Mouse (Mus musculus): Measurements from ENCODE around the gene Rexo1. TPM values are rescaled to one million over a fixed set of nuclear protein-coding genes. Genes with fewer than 3 reads are reported as not detected.

The Rexo1 gene
- polyA plus RNA-seq, 1 experiment from 2014 or later = 33.9 TPM

- no peak overlapping the region for H3K27ac ChIP-seq
- WGBS = 94% methylated on average over 8 of the region's 8 CpGs
- no peak overlapping the region for H3K4me3 ChIP-seq
- no peak for ATAC-seq (replicated peaks)
- peaks cover 4% of the 10 kb centered on the region; the same call in 1 of the 2 replicates for H3K4me1 ChIP-seq
- H3K4me2 ChIP-seq = no peak overlapping the region
- H3K9me3 ChIP-seq = no peaks in the 10 kb centered on the region
- H3K36me3 ChIP-seq (replicated peaks) = peaks cover 49% of the 10 kb centered on the region
- no peaks in the 10 kb centered on the region for H3K27me3 ChIP-seq (replicated peaks)
- H3K9ac ChIP-seq = no peak overlapping the region
These were observed 15.8 kb downstream of the Rexo1 start for GRCm38 (mm10) chr10:80545590-80545989.

- H3K9me3 ChIP-seq = no peaks in the 10 kb centered on the region
- no peak overlapping the region for H3K9ac ChIP-seq
- peaks cover 7% of the 10 kb centered on the region; the same call in 1 of the 2 replicates for H3K4me1 ChIP-seq
- H3K4me3 ChIP-seq = no peak overlapping the region
- 0 out of 2 replicates have a peak, but pooled peaks cover 2% of the 10 kb centered on the region for H3K27me3 ChIP-seq (replicated peaks)
- H3K36me3 ChIP-seq (replicated peaks) = peaks cover 40% of the 10 kb centered on the region
- H3K4me2 ChIP-seq = no peak overlapping the region
- 95% methylated on average over 14 of the region's 14 CpGs for WGBS
- H3K27ac ChIP-seq = no peak overlapping the region
- no peak for ATAC-seq (replicated peaks)
These were observed 17.5 kb downstream of the Rexo1 start for GRCm38 (mm10) chr10:80543873-80544272.

- Histone ChIP-seq H3K36me3 (replicated peaks) (peaks cover 21% of the 10 kb centered on the region), H3K9ac (no peak overlapping the region), H3K27ac (no peak overlapping the region), H3K4me3 (no peak overlapping the region), H3K4me2 (no peak overlapping the region), H3K4me1 (peaks cover 4% of the 10 kb centered on the region; the same call in 1 of the 2 replicates), H3K9me3 (no peaks in the 10 kb centered on the region), H3K27me3 (replicated peaks) (peaks cover 39% of the 10 kb centered on the region)
- 54% methylated on average over 5 of the region's 5 CpGs for WGBS
- no peak for ATAC-seq (replicated peaks)
These were observed 21.9 kb downstream of the Rexo1 start for GRCm38 (mm10) chr10:80539493-80539892.

GRCm38 (mm10) chr10:80538710-80539394 lies 22.5 kb downstream of the Rexo1 start, which contains the start of gene Atp8b3:
Gene Atp8b3, minus strand, starts transcription at chr10:80539124.
- WGBS = 2% methylated on average over 30 of the region's 30 CpGs
- peaks cover 15% of the 10 kb centered on the region; the same call in 1 of the 2 replicates for H3K36me3 ChIP-seq (replicated peaks)
- no peaks in the 10 kb centered on the region for H3K9me3 ChIP-seq
- H3K4me2 ChIP-seq = peak within 1 kb of the TSS; percentile 32; the same call in 1 of the 2 replicates
- no peak within 1 kb of the TSS for H3K4me3 ChIP-seq
- no peak within 1 kb of the TSS for H3K27ac ChIP-seq
- ATAC-seq (replicated peaks) = 0 out of 2 replicates have a peak, but pooled peaks have one; percentile 56
- peaks cover 4% of the 10 kb centered on the region; the same call in 1 of the 2 replicates for H3K4me1 ChIP-seq
- H3K27me3 ChIP-seq (replicated peaks) = peaks cover 43% of the 10 kb centered on the region
- H3K9ac ChIP-seq = no peak within 1 kb of the TSS

DNA sequence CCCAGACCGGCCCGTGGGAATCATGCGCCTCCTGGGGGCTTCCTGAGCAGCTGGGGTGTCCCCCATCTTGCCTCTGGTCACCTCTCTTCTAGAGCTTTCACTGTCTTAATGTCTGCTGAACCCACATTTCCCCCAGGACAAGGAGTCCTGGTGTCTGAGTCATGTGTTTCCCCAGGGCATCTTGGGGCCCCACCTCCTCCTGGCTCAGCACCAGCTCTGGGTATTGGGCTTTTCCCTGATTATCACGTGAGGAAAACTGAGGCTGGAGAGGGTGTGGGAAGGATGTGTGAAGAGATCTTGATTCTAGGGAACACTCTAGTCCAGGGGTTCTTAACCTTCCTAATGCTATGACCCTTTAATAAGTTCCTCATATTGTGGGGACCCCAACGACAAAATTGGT lies 23.2 kb downstream of the Rexo1 start:
- Histone ChIP-seq H3K27ac (no peak overlapping the region), H3K4me3 (no peak overlapping the region), H3K36me3 (replicated peaks) (peaks cover 8% of the 10 kb centered on the region; the same call in 1 of the 2 replicates), H3K4me2 (no peak overlapping the region), H3K9ac (no peak overlapping the region), H3K4me1 (peaks cover 4% of the 10 kb centered on the region; the same call in 1 of the 2 replicates), H3K27me3 (replicated peaks) (peaks cover 43% of the 10 kb centered on the region), H3K9me3 (no peaks in the 10 kb centered on the region)
- ATAC-seq (replicated peaks) = no peak
- WGBS = 59% methylated on average over 5 of the region's 5 CpGs

DNA sequence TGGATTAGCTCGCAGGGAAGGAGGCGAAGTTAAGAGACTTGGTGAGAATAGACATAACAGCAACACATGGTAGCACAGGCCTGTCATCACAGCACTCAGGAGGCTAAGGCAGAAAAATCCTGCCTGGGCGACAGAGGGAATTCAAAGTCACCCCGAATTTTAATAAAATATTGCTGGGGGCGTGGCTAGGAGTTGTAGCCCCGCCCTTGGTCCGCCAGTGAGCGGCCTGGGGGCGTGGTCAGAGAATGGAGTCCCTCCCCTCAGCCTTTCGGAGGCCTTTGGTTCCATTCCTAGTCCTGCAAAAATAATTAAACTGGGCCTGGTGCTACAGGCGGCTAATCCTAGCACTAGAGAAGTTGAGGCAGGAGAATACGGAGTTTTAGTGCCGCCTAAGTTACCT lies 25.6 kb downstream of the Rexo1 start:
- H3K4me1 ChIP-seq = peaks cover 4% of the 10 kb centered on the region; the same call in 1 of the 2 replicates
- WGBS = 10% methylated on average over 13 of the region's 13 CpGs
- H3K4me3 ChIP-seq = no peak overlapping the region
- no peak overlapping the region for H3K9ac ChIP-seq
- peaks cover 43% of the 10 kb centered on the region for H3K27me3 ChIP-seq (replicated peaks)
- H3K27ac ChIP-seq = no peak overlapping the region
- peak overlapping the region; percentile 26; the same call in 1 of the 2 replicates for H3K4me2 ChIP-seq
- no peaks in the 10 kb centered on the region for H3K9me3 ChIP-seq
- ATAC-seq (replicated peaks) = no peak
- H3K36me3 ChIP-seq (replicated peaks) = no peaks in the 10 kb centered on the region

- Histone ChIP-seq H3K27me3 (replicated peaks) (peaks cover 43% of the 10 kb centered on the region), H3K4me1 (peaks cover 4% of the 10 kb centered on the region; the same call in 1 of the 2 replicates), H3K4me3 (no peak overlapping the region), H3K9me3 (no peaks in the 10 kb centered on the region), H3K27ac (no peak overlapping the region), H3K9ac (no peak overlapping the region), H3K36me3 (replicated peaks) (no peaks in the 10 kb centered on the region), H3K4me2 (peak overlapping the region; percentile 26)
- no peak for ATAC-seq (replicated peaks)
- 12% methylated on average over 14 of the region's 14 CpGs for WGBS
These were observed 26.3 kb downstream of the Rexo1 start for GRCm38 (mm10) chr10:80535071-80535470.

- no peaks in the 10 kb centered on the region for H3K36me3 ChIP-seq (replicated peaks)
- no peak overlapping the region for H3K27ac ChIP-seq
- ATAC-seq (replicated peaks) = no peak
- no peak overlapping the region for H3K4me3 ChIP-seq
- no peaks in the 10 kb centered on the region for H3K9me3 ChIP-seq
- H3K9ac ChIP-seq = no peak overlapping the region
- no peak overlapping the region for H3K4me2 ChIP-seq
- H3K27me3 ChIP-seq (replicated peaks) = peaks cover 40% of the 10 kb centered on the region
- WGBS = 18% methylated on average over 7 of the region's 7 CpGs
- no peaks in the 10 kb centered on the region for H3K4me1 ChIP-seq
These were observed 27.7 kb downstream of the Rexo1 start for GRCm38 (mm10) chr10:80533704-80534103.

DNA sequence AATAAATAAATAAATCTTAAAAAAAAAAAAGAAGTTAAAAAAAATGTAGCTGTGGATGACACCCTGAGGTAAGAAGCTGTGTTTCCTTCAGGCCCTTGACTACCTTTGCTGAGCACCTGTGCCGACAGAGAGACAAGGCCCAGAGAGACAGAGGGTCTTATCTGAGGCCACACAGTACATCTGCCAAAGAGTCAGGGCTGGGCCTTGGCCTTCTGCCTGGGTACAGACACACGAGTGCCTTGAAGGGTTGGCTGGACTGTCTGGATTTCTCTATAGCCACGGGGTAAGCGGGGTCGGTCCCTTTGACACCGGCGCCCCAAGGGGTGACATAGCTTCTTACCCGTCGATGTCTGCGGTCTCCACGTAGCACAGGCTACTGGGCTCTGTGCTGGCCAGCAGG lies 28.6 kb downstream of the Rexo1 start:
- WGBS = 88% methylated on average over 11 of the region's 11 CpGs
- Histone ChIP-seq H3K4me3 (no peak overlapping the region), H3K27ac (no peak overlapping the region), H3K9ac (no peak overlapping the region), H3K4me1 (no peaks in the 10 kb centered on the region), H3K27me3 (replicated peaks) (peaks cover 31% of the 10 kb centered on the region), H3K9me3 (no peaks in the 10 kb centered on the region), H3K4me2 (no peak overlapping the region), H3K36me3 (replicated peaks) (no peaks in the 10 kb centered on the region)
- ATAC-seq (replicated peaks) = no peak

DNA sequence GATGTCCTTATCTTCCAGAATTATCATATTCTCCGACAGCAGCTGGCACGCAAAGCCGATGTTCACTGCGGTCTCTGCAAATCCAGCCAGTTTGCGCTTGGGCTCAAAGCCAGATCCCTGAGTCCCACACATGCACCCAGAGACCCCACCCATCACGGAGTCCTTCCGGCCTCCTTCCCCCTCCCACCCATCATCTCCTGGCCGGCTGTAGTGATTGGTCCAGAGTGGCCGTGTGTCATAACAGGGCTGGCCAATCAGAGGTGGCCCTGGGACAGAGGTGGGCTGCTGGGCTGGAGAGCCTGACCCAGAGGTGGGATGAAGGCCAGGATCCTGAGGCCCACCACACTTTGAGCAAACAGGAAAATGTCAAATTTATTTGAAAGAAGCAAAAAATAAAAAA lies 35.2 kb downstream of the Rexo1 start:
- ATAC-seq (replicated peaks) = peak; percentile 92
- 18% methylated on average over 9 of the region's 9 CpGs for WGBS
- no peaks in the 10 kb centered on the region for H3K9me3 ChIP-seq
- H3K9ac ChIP-seq = no peak overlapping the region
- H3K36me3 ChIP-seq (replicated peaks) = no peaks in the 10 kb centered on the region
- H3K4me1 ChIP-seq = 0 out of 2 replicates have a peak, but pooled peaks cover 5% of the 10 kb centered on the region
- peak overlapping the region; percentile 36 for H3K4me2 ChIP-seq
- H3K27me3 ChIP-seq (replicated peaks) = no peaks in the 10 kb centered on the region
- H3K4me3 ChIP-seq = peak overlapping the region; percentile 22
- H3K27ac ChIP-seq = no peak overlapping the region

DNA sequence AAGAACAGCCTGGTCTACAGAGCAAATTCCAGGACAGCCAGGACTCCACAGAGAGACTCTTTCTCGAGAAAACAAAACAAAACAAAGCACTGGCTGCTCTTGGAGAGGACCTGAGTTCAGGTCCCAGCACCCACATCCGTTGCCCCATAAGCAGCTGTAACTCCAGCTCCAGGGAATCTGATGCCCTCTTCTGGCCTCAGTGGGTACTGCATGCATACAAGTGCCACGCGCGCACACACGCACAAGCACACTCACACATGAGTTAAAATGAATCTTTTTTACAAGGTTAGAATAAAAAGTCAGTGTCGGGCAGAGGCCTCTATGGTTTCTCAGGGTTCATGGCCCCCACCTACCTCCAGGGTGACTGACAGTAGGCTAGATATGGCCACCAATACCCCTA lies 38.1 kb downstream of the Rexo1 start:
- no peak overlapping the region for H3K4me2 ChIP-seq
- no peak overlapping the region for H3K9ac ChIP-seq
- no peak overlapping the region for H3K4me3 ChIP-seq
- no peaks in the 10 kb centered on the region for H3K9me3 ChIP-seq
- 91% methylated on average over 7 of the region's 7 CpGs for WGBS
- H3K36me3 ChIP-seq (replicated peaks) = no peaks in the 10 kb centered on the region
- ATAC-seq (replicated peaks) = no peak
- H3K27me3 ChIP-seq (replicated peaks) = no peaks in the 10 kb centered on the region
- H3K4me1 ChIP-seq = 0 out of 2 replicates have a peak, but pooled peaks cover 5% of the 10 kb centered on the region
- no peak overlapping the region for H3K27ac ChIP-seq

- H3K27ac ChIP-seq = no peak overlapping the region
- no peak overlapping the region for H3K9ac ChIP-seq
- no peaks in the 10 kb centered on the region for H3K27me3 ChIP-seq (replicated peaks)
- H3K4me3 ChIP-seq = no peak overlapping the region
- H3K9me3 ChIP-seq = no peaks in the 10 kb centered on the region
- no peaks in the 10 kb centered on the region for H3K4me1 ChIP-seq
- WGBS = 72% methylated on average over 2 of the region's 2 CpGs
- ATAC-seq (replicated peaks) = no peak
- H3K36me3 ChIP-seq (replicated peaks) = no peaks in the 10 kb centered on the region
- no peak overlapping the region for H3K4me2 ChIP-seq
These were observed 42.1 kb downstream of the Rexo1 start for GRCm38 (mm10) chr10:80519287-80519686.

- peaks cover 16% of the 10 kb centered on the region for H3K27me3 ChIP-seq (replicated peaks)
- H3K4me1 ChIP-seq = peaks cover 12% of the 10 kb centered on the region
- H3K9me3 ChIP-seq = no peaks in the 10 kb centered on the region
- H3K27ac ChIP-seq = no peak overlapping the region
- no peaks in the 10 kb centered on the region for H3K36me3 ChIP-seq (replicated peaks)
- H3K4me2 ChIP-seq = peak overlapping the region; percentile 36
- H3K9ac ChIP-seq = peak overlapping the region; percentile 4; the same call in 1 of the 2 replicates
- WGBS = 8% methylated on average over 19 of the region's 19 CpGs
- no peak for ATAC-seq (replicated peaks)
- peak overlapping the region; percentile 13; the same call in 1 of the 2 replicates for H3K4me3 ChIP-seq
These were observed 47.6 kb downstream of the Rexo1 start for GRCm38 (mm10) chr10:80513739-80514138.

Data from midbrain, embryonic 15.5 days (tissue).